Mouse (Mus musculus) liver, adult (tissue): ENCODE results near the gene Axin1.

Experiments used
- GATA4 ChIP-seq: IDR thresholded peaks from 2 replicates; pipeline ENCODE4 v1.6.1; 2014; ENCODE audit warnings: mild to moderate bottlenecking, low read length; ENCODE audit not compliant: insufficient replicate concordance

Gene Axin1

DNA sequence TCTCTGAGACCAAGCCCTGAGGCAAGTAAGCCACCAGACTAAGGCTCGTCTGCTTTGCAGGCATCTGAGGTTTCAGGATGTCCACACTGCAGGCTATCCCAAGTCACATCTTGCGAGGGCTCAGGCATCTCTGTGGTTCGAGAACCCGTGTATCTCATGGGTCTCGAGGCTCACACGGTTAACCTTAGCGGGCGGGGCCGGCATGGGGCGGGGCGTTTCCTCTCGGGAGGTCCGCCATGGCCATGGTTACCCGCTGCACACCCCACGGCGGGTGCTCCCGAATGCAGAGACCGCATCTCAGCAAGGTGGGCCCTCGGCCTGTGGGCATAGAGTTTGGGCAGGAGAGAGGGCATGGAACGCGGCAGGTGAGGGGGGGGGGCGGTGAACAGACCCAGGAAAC lies 64.2 kb downstream of the Axin1 start, which contains the start of gene Rgs11:
TSS of gene Rgs11 (plus strand) at position 215 of the 400 bp plus-strand sequence.
- no peak for TF ChIP-seq GATA4

GRCm38 (mm10) chr17:26203321-26203811 lies 64.9 kb downstream of the Axin1 start:
- no peak for TF ChIP-seq GATA4

GRCm38 (mm10) chr17:26204766-26205165 lies 66.3 kb downstream of the Axin1 start:
- TF ChIP-seq GATA4 = no peak

GRCm38 (mm10) chr17:26206392-26206791 lies 67.9 kb downstream of the Axin1 start:
- TF ChIP-seq GATA4 = no peak

DNA sequence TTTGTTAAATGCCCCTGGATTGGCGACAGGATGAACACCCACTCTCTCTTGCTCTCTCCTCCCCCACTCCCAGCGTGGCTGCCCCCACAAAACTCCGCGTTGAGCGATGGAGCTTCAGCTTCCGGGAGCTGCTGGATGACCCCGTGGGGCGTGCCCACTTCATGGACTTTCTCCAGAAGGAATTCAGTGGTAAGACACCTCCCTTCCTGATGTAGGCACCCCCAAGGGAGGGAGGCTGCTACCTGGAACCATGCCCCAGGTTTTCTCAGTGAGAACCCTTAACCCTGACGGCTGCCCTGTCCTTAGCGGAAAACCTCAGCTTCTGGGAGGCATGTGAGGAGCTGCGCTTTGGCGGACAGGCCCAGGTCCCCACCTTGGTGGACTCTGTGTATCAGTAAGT lies 69.2 kb downstream of the Axin1 start, which contains the start of gene Arhgdig:
TSS of gene Arhgdig (minus strand) at position 101 of the 400 bp plus-strand sequence.
- no peak for TF ChIP-seq GATA4

- TF ChIP-seq GATA4 = no peak
Observed at GRCm38 (mm10) chr17:26212241-26212640, 73.8 kb downstream of the Axin1 start.

- TF ChIP-seq GATA4 = no peak
Observed at GRCm38 (mm10) chr17:26212681-26213080, 74.2 kb downstream of the Axin1 start.

- TF ChIP-seq GATA4 = no peak
Observed at GRCm38 (mm10) chr17:26221508-26221907, 83.0 kb downstream of the Axin1 start.

- TF ChIP-seq GATA4 = no peak
Observed at GRCm38 (mm10) chr17:26225150-26225549, 86.7 kb downstream of the Axin1 start.

GRCm38 (mm10) chr17:26229776-26230175 lies 91.3 kb downstream of the Axin1 start:
- TF ChIP-seq GATA4 = no peak

DNA sequence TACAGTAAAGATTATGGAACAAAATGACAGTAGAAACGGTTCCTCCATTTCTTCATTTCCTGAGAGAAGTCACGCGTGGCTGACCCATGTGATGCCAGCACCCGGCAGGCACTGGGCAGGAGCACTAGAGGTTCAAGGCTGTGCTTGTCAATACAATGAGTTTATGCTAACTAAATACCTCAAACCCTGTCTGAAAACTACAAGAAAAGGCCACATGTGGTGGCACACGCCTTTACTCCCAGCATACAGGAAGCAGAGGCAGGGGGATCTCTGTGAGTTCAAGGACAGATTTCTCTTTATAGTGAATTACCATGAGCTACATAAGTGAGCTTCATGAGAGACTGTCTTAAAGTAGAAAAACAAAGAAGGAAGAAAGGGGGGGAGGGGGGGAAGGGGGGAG lies 92.7 kb downstream of the Axin1 start:
- TF ChIP-seq GATA4 = no peak

- TF ChIP-seq GATA4 = no peak
Observed at GRCm38 (mm10) chr17:26232863-26233262, 94.4 kb downstream of the Axin1 start.

GRCm38 (mm10) chr17:26234386-26234785 lies 95.9 kb downstream of the Axin1 start:
- no peak for TF ChIP-seq GATA4

DNA sequence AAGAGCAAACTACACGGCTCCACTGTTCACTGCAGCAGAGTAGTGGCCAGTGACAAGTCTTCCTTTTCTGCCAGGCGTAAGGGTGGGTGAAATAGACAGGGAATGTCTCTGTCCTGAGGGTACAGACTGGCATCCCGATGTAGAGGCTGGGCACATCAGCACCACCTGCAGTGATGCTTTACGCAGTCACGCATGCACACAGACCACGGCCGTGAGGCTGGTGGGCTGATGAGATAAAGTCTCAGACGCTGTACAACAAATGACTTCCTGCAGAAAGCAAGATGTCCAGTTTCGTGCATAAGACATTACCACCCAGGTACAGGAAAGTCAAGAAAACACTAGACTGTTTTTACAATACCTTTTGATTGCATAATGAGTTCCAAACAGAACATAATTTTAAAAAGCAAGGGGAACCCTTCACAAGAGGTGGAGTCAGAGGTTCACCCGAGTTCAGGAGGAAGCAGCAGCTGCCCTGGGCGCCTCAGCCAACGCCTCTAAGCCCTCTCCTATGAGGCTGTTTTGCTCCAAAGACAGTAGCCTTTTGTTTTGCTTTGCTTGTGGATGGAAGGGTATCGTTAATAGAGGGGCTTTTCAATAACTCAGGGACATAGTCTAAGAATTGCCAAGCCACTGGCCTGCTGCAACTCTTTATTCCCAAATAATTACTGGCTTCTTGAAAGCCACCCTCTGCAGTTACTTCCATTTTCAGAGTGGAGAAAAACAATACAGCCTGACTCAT lies 96.8 kb downstream of the Axin1 start:
- no peak for TF ChIP-seq GATA4

- no peak for TF ChIP-seq GATA4
Observed at GRCm38 (mm10) chr17:26237667-26238066, 99.2 kb downstream of the Axin1 start.

- TF ChIP-seq GATA4 = no peak
Observed at GRCm38 (mm10) chr17:26239551-26239950, 101.1 kb downstream of the Axin1 start.
